Mouse (Mus musculus) lung, embryonic 14.5 days (tissue): Measurements from ENCODE around the gene Htr3a. TPM values are rescaled to one million over a fixed set of nuclear protein-coding genes. Genes with fewer than 3 reads are reported as not detected.

Source experiments
- ATAC-seq: fragments of 200-750 bp; cut with Nextera tagmentation; 2 replicates; pipeline ENCODE4 v1.8.0; 2017; ENCODE audit warnings: mild to moderate bottlenecking, moderate TSS enrichment, moderate library complexity; ENCODE audit not compliant: insufficient read depth
- DNase-seq: peaks from one replicate; pipeline ENCODE4 v3.0.0-alpha.2; 2015
- H3K27ac ChIP-seq: fragments of 300-500 bp; sonication (generic); 2 replicates; pipeline ENCODE4 v1.5.1; 2014; ENCODE audit warnings: low read depth, mild to moderate bottlenecking, moderate library complexity
- H3K27me3 ChIP-seq: fragments of 300-500 bp; sonication (generic); 2 replicates; pipeline ENCODE4 v1.6.1; 2014; ENCODE audit warnings: low read length, control low read depth; ENCODE audit not compliant: insufficient read depth
- H3K36me3 ChIP-seq: fragments of 300-500 bp; sonication (generic); 2 replicates; pipeline ENCODE4 v1.6.1; 2014; ENCODE audit warnings: control low read depth; ENCODE audit not compliant: insufficient read depth
- H3K4me1 ChIP-seq: fragments of 300-500 bp; sonication (generic); 2 replicates; pipeline ENCODE4 v1.6.1; 2014; ENCODE audit warnings: antibody characterized with exemption, control low read depth; ENCODE audit not compliant: insufficient read depth
- H3K4me2 ChIP-seq: fragments of 300-500 bp; sonication (generic); 2 replicates; pipeline ENCODE4 v1.6.1; 2014; ENCODE audit warnings: mild to moderate bottlenecking
- H3K4me3 ChIP-seq: fragments of 300-500 bp; sonication (generic); 2 replicates; pipeline ENCODE4 v1.5.1; 2014; ENCODE audit warnings: low read depth, low read length
- H3K9ac ChIP-seq: fragments of 300-500 bp; sonication (generic); 2 replicates; pipeline ENCODE4 v1.6.1; 2014
- H3K9me3 ChIP-seq: fragments of 300-500 bp; sonication (generic); 2 replicates; pipeline ENCODE4 v1.6.1; 2016; ENCODE audit warnings: low read depth, low read length, control low read depth
- CTCF ChIP-seq: IDR thresholded peaks from 2 replicates; pipeline ENCODE4 v1.5.1; 2016; ENCODE audit warnings: antibody characterized with exemption, low read depth
- WGBS: fragments of 180-500 bp; shearing (Covaris S2); extraction: QIAGEN DNeasy Blood & Tissue Kit; methylation state at CpG from one replicate; pipeline ENCODE4 v1.1.7; 2014; 5-methylcytosine and 5-hydroxymethylcytosine counted together
- polyA plus RNA-seq: library from polyadenylated mRNA; unstranded; fragments of >200 nt; fragmentation: Nextera tagmentation; extraction: Ambion mirVana; gene quantifications from 2 replicates; pipeline ENCODE4 v1.2.1, GENCODE M21; 2014

Gene Htr3a
- polyA plus RNA-seq, 1 experiment from 2014 or later = 0.82 TPM

DNA sequence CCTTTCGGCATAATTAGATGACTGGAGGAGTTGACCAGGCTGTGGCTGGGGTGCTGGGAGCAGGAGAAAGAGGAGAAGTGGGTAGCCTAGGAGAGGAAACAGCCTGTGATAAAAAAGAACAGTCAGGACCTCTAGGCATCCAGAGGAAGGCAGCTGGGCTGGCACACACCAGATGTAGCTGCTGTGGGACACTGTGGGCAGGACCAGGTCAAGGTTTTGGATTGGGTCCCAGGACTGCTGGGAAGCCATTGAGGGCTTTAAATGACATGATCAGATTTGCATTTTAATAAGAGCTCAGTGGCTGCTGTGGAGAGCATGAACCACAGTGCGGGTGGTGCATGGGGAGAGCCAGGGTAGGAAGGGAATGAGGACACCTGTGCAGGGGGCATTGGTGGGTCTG, 7.1 kb downstream of the Htr3a start:
- H3K27ac ChIP-seq = no peak overlapping the region
- ATAC-seq (no peak), DNase-seq (no peak)
- no peaks in the 10 kb centered on the region for H3K4me1 ChIP-seq
- H3K36me3 ChIP-seq = no peaks in the 10 kb centered on the region
- TF ChIP-seq CTCF = no peak
- no peak overlapping the region for H3K4me2 ChIP-seq
- H3K9ac ChIP-seq = no peak overlapping the region
- no peaks in the 10 kb centered on the region for H3K9me3 ChIP-seq
- no peak overlapping the region for H3K4me3 ChIP-seq
- no peaks in the 10 kb centered on the region for H3K27me3 ChIP-seq
- 74% methylated on average over 2 of the region's 2 CpGs for WGBS

DNA sequence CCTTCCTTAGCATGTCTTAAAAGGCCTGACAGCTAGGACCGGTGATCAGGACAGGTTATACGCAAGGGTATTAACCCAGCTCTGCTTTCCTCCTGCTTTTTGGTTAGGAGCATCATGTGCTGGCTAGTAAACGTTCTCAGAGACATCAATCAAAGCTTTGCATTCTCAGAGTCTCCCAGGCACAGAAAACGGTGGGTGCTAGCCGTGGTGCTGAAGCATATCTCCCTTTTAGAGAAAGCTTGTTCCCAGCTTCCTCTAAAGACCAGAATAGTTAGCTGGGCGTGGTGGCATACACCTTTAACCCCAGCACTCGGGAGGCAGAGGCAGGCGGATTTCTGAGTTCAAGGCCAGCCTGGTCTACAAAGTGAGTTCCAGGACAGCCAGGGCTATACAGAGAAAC, 12.3 kb downstream of the Htr3a start:
- WGBS = 16% methylated on average over 8 of the region's 8 CpGs

DNA sequence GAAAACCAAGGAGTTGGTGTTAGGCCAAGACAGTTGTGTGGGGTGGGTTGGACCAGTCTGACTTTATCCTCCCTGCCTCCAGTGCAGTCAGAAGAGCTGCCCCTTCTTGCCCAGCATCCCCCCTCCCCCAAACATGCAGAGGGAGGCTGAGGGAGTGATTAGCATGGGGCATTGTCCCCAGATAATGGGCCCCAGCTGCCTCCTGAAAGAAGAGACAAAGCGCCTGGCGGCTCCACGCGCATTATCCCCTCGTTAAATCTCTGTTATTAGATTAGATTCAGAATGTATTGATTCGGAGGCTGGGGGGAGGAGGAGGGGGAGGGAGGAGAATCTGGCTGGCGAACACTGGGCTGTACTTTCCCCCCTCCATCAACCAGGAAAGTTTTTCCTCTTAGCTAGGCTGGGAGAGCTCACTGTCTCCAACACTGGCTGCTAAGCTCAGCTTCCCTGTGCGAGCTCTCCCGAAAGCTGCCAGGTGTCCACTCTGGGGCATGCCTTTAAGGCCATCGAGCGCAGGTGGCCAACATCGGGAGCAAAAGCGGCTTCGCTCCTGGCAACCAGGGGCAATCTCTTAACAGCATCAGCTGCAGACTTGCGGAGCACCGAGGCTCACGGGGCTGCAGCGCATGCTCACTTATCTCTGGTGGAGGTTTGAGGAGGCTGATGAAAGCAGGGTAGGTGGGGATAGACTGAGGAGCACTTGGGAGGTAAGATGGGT, 14.9 kb downstream of the Htr3a start:
- H3K27ac ChIP-seq = no peak overlapping the region
- no peak overlapping the region for H3K4me2 ChIP-seq
- WGBS = 38% methylated on average over 18 of the region's 18 CpGs
- TF ChIP-seq CTCF = no peak
- H3K9me3 ChIP-seq = no peaks in the 10 kb centered on the region
- no peaks in the 10 kb centered on the region for H3K36me3 ChIP-seq
- no peaks in the 10 kb centered on the region; the same call in 1 of the 2 replicates for H3K27me3 ChIP-seq
- H3K4me1 ChIP-seq = no peaks in the 10 kb centered on the region
- no peak overlapping the region for H3K9ac ChIP-seq
- DNase-seq = no peak
- no peak overlapping the region for H3K4me3 ChIP-seq
- no peak for ATAC-seq

More for the DNA sequence above, 12.3 kb downstream of the Htr3a start:
- TF ChIP-seq CTCF = no peak
- Histone ChIP-seq H3K27ac (no peak overlapping the region), H3K9ac (no peak overlapping the region), H3K36me3 (no peaks in the 10 kb centered on the region), H3K4me3 (no peak overlapping the region), H3K4me1 (no peaks in the 10 kb centered on the region), H3K27me3 (no peaks in the 10 kb centered on the region; the same call in 1 of the 2 replicates), H3K9me3 (no peaks in the 10 kb centered on the region), H3K4me2 (no peak overlapping the region)
- peak; percentile 86 for DNase-seq
- ATAC-seq = no peak

DNA sequence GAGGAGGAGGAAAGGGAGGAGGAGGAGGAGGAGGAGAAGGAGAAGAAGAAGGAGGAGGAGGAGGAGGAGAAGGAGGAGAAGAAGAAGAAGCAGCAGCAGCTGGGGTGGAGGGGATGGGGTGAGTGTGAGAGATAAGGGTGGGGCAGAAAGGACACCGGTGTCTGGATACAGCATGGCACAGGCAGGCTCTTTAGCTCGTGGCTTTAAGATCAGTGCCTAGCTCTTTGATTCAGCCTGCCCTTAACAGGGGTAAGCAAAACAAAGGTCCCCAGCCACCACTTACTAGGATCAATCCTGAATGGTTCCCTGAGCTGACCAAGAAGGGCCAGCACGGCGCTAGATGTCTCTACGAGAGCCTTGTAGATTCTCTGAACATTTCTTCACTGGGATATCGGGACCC, 16.1 kb downstream of the Htr3a start:
- H3K9me3 ChIP-seq = no peaks in the 10 kb centered on the region
- H3K27me3 ChIP-seq = no peaks in the 10 kb centered on the region; the same call in 1 of the 2 replicates
- no peak overlapping the region for H3K4me2 ChIP-seq
- H3K27ac ChIP-seq = no peak overlapping the region
- WGBS = 72% methylated on average over 6 of the region's 6 CpGs
- H3K4me1 ChIP-seq = no peaks in the 10 kb centered on the region
- TF ChIP-seq CTCF = no peak
- no peaks in the 10 kb centered on the region for H3K36me3 ChIP-seq
- DNase-seq = no peak
- H3K4me3 ChIP-seq = no peak overlapping the region
- no peak overlapping the region for H3K9ac ChIP-seq
- no peak for ATAC-seq

DNA sequence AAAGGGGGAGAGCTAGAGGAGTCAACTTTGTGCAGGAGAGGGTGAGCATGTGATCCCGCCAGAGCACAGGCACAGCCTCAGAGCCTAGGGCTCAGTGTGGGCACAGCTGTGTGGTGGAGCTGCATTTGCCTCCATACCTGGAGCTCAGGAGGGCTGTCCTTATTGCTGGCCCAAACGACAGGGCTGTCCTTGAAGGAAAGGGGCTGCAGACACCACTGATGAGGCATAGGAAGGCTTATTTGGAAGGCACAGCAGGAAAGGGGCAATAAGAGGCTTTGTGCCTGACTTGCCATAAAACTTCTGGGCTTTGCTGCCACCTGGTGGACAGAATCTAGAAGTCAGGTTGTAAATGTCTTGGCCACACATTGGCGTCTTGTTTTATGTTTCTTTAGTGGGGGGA, 16.9 kb downstream of the Htr3a start:
- ATAC-seq = no peak
- H3K4me1 ChIP-seq = no peaks in the 10 kb centered on the region
- DNase-seq = peak; percentile 89
- H3K4me3 ChIP-seq = no peak overlapping the region
- no peak overlapping the region for H3K4me2 ChIP-seq
- peak; percentile 87 for TF ChIP-seq CTCF
- H3K9me3 ChIP-seq = no peaks in the 10 kb centered on the region
- H3K27me3 ChIP-seq = no peaks in the 10 kb centered on the region; the same call in 1 of the 2 replicates
- 30% methylated on average over 3 of the region's 3 CpGs for whole genome bisulfite sequencing
- no peak overlapping the region for H3K27ac ChIP-seq
- H3K9ac ChIP-seq = no peak overlapping the region
- H3K36me3 ChIP-seq = no peaks in the 10 kb centered on the region

DNA sequence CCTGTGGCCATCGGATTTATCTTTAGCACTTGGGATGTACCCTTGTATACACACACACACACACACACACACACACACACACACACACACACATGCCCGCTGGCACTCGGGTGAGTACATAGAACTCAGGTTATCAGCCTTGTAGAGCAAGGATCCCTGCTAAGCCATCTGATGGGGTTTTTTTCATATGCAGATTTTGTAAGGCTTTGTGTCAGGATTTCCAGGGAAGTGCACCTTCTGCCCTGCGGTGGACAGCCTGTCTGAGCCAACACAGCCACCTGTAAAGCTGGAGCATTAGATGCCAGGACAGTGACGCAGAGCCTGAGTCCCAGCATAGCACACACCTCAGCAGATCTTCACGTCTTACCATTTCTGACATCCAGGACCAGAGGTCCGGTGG, 21.8 kb downstream of the Htr3a start:
- no peak overlapping the region for H3K4me2 ChIP-seq
- TF ChIP-seq CTCF = no peak
- no peak overlapping the region for H3K9ac ChIP-seq
- H3K27me3 ChIP-seq = no peaks in the 10 kb centered on the region
- WGBS = 71% methylated on average over 7 of the region's 7 CpGs
- H3K36me3 ChIP-seq = no peaks in the 10 kb centered on the region
- H3K4me1 ChIP-seq = no peaks in the 10 kb centered on the region
- no peak overlapping the region for H3K4me3 ChIP-seq
- DNase-seq = no peak
- H3K27ac ChIP-seq = no peak overlapping the region
- H3K9me3 ChIP-seq = no peaks in the 10 kb centered on the region
- ATAC-seq = no peak

DNA sequence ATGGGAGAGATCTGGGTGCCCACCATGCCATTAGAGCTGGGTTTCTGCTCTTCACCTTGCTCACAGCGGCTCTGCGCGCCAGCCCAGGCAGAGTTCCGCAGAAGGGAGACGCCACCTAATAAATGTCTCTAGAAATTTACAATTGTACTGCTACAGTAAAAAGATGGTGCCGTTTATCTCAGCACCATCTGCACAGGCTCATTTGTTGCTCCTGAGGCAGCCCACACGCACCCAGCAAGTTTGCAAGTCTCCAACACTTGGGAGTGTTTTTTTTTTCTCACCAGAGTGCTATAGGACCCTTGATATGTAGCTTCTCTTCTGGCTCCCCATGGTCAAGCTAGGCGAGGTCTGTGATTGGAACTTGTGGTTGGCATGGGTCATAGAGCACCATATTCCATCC, 38.0 kb downstream of the Htr3a start:
- ATAC-seq (no peak), DNase-seq (no peak)
- no peak overlapping the region for H3K27ac ChIP-seq
- 79% methylated on average over 8 of the region's 8 CpGs for WGBS
- H3K9ac ChIP-seq = no peak overlapping the region
- H3K9me3 ChIP-seq = no peaks in the 10 kb centered on the region
- no peak overlapping the region for H3K4me3 ChIP-seq
- no peaks in the 10 kb centered on the region for H3K27me3 ChIP-seq
- H3K4me2 ChIP-seq = no peak overlapping the region
- H3K4me1 ChIP-seq = no peaks in the 10 kb centered on the region
- H3K36me3 ChIP-seq = no peaks in the 10 kb centered on the region
- no peak for TF ChIP-seq CTCF
